Mouse (Mus musculus) hindbrain, embryonic 15.5 days (tissue): ENCODE measurements at regions not wholly inside any gene's neighbourhood (a gene's known extent, or its start where the extent isn't known, plus 50 kb on each side); places are given as distances from the start of the nearest gene placed in this dataset.

Source experiments
- ATAC-seq: fragments of 200-750 bp; cut with Nextera tagmentation; 2 replicates; pipeline ENCODE4 v1.8.0; 2017; ENCODE audit warnings: low read depth, moderate number of reproducible peaks, moderate TSS enrichment; ENCODE audit not compliant: low FRiP score
- H3K27ac ChIP-seq: fragments of 300-500 bp; sonication (generic); replicated peaks from 2 replicates; pipeline ENCODE4 v1.5.1; 2015; ENCODE audit warnings: mild to moderate bottlenecking, inconsistent platforms
- H3K27me3 ChIP-seq: fragments of 300-500 bp; sonication (generic); 2 replicates; pipeline ENCODE4 v1.6.1; 2015; ENCODE audit warnings: control low read depth, inconsistent platforms
- H3K36me3 ChIP-seq: fragments of 300-500 bp; sonication (generic); 2 replicates; pipeline ENCODE4 v1.6.1; 2015; ENCODE audit warnings: control low read depth, inconsistent platforms
- H3K4me1 ChIP-seq: fragments of 300-500 bp; sonication (generic); replicated peaks from 2 replicates; pipeline ENCODE4 v1.6.1; 2015; ENCODE audit warnings: control low read depth, inconsistent platforms
- H3K4me2 ChIP-seq: fragments of 300-500 bp; sonication (generic); 2 replicates; pipeline ENCODE4 v1.6.1; 2015; ENCODE audit warnings: moderate library complexity, mild to moderate bottlenecking, inconsistent platforms
- H3K4me3 ChIP-seq: fragments of 300-500 bp; sonication (generic); 2 replicates; pipeline ENCODE4 v1.5.1; 2015; ENCODE audit warnings: mild to moderate bottlenecking, inconsistent platforms
- H3K9ac ChIP-seq: fragments of 300-500 bp; sonication (generic); 2 replicates; pipeline ENCODE4 v1.6.1; 2015; ENCODE audit warnings: inconsistent platforms
- H3K9me3 ChIP-seq: fragments of 300-500 bp; sonication (generic); 2 replicates; pipeline ENCODE4 v1.6.1; 2016; ENCODE audit warnings: control low read depth, inconsistent platforms
- WGBS: fragments of 180-500 bp; shearing (Covaris S2); methylation state at CpG from one replicate; pipeline ENCODE4 v1.1.7; 2015; 5-methylcytosine and 5-hydroxymethylcytosine counted together

- Histone ChIP-seq H3K9me3 (no peaks in the 10 kb centered on the region), H3K4me3 (no peak overlapping the region), H3K4me2 (no peak overlapping the region), H3K36me3 (no peaks in the 10 kb centered on the region), H3K9ac (no peak overlapping the region), H3K4me1 (no peaks in the 10 kb centered on the region), H3K27ac (no peak overlapping the region), H3K27me3 (no peaks in the 10 kb centered on the region)
- 42% methylated on average over 1 of the region's 1 CpGs for WGBS
- ATAC-seq, result no peak
Measured at GRCm38 (mm10) chr14:110276192-110276591, 478.8 kb downstream of the Slitrk6 start.

GRCm38 (mm10) chr14:110271270-110271669 lies 483.7 kb downstream of the Slitrk6 start:
- Histone ChIP-seq H3K36me3 (no peaks in the 10 kb centered on the region), H3K9me3 (no peaks in the 10 kb centered on the region), H3K4me2 (no peak overlapping the region), H3K9ac (no peak overlapping the region), H3K27me3 (no peaks in the 10 kb centered on the region), H3K4me3 (no peak overlapping the region), H3K4me1 (no peaks in the 10 kb centered on the region), H3K27ac (no peak overlapping the region)
- WGBS, result 66% methylated on average over 2 of the region's 2 CpGs
- no peak for ATAC-seq

GRCm38 (mm10) chr14:110244466-110244865 lies 510.5 kb downstream of the Slitrk6 start:
- Histone ChIP-seq H3K27ac (no peak overlapping the region), H3K4me2 (no peak overlapping the region), H3K9me3 (no peaks in the 10 kb centered on the region), H3K9ac (no peak overlapping the region), H3K27me3 (no peaks in the 10 kb centered on the region), H3K4me1 (no peaks in the 10 kb centered on the region), H3K36me3 (no peaks in the 10 kb centered on the region), H3K4me3 (no peak overlapping the region)
- ATAC-seq, result no peak
- WGBS, result 83% methylated on average over 1 of the region's 1 CpGs

- Histone ChIP-seq H3K4me1 (no peaks in the 10 kb centered on the region), H3K27me3 (no peaks in the 10 kb centered on the region), H3K4me3 (no peak overlapping the region), H3K36me3 (no peaks in the 10 kb centered on the region), H3K9ac (no peak overlapping the region), H3K9me3 (no peaks in the 10 kb centered on the region), H3K27ac (no peak overlapping the region), H3K4me2 (no peak overlapping the region)
- ATAC-seq, result no peak
- 91% methylated on average over 2 of the region's 2 CpGs for WGBS
Measured at GRCm38 (mm10) chr14:110243549-110243948, 511.4 kb downstream of the Slitrk6 start.

GRCm38 (mm10) chr14:110238800-110239199 lies 516.1 kb downstream of the Slitrk6 start:
- Histone ChIP-seq H3K4me3 (no peak overlapping the region), H3K9ac (no peak overlapping the region), H3K27me3 (no peaks in the 10 kb centered on the region), H3K27ac (no peak overlapping the region), H3K36me3 (no peaks in the 10 kb centered on the region), H3K4me2 (no peak overlapping the region), H3K4me1 (no peaks in the 10 kb centered on the region), H3K9me3 (no peaks in the 10 kb centered on the region)
- 31% methylated on average over 2 of the region's 2 CpGs for WGBS
- no peak for ATAC-seq

GRCm38 (mm10) chr14:110224678-110225446 lies 530.1 kb downstream of the Slitrk6 start:
- H3K4me3 ChIP-seq, result no peak overlapping the region
- WGBS, result 86% methylated on average over 6 of the region's 6 CpGs
- H3K4me1 ChIP-seq, result no peaks in the 10 kb centered on the region
- H3K27me3 ChIP-seq, result no peaks in the 10 kb centered on the region
- H3K27ac ChIP-seq, result no peak overlapping the region
- no peak overlapping the region for H3K9ac ChIP-seq
- H3K9me3 ChIP-seq, result no peaks in the 10 kb centered on the region
- H3K36me3 ChIP-seq, result no peaks in the 10 kb centered on the region
- no peak for ATAC-seq
- H3K4me2 ChIP-seq, result no peak overlapping the region

GRCm38 (mm10) chr14:110190987-110191607 lies 563.9 kb downstream of the Slitrk6 start:
- 76% methylated on average over 2 of the region's 2 CpGs for WGBS
- no peaks in the 10 kb centered on the region for H3K36me3 ChIP-seq
- no peaks in the 10 kb centered on the region for H3K9me3 ChIP-seq
- no peaks in the 10 kb centered on the region for H3K4me1 ChIP-seq
- no peaks in the 10 kb centered on the region for H3K27me3 ChIP-seq
- no peak for ATAC-seq
- H3K4me3 ChIP-seq, result no peak overlapping the region
- H3K9ac ChIP-seq, result no peak overlapping the region
- H3K27ac ChIP-seq, result no peak overlapping the region
- no peak overlapping the region for H3K4me2 ChIP-seq

GRCm38 (mm10) chr14:110190471-110190870 lies 564.5 kb downstream of the Slitrk6 start:
- H3K4me1 ChIP-seq, result no peaks in the 10 kb centered on the region
- no peak overlapping the region for H3K27ac ChIP-seq
- no peaks in the 10 kb centered on the region for H3K27me3 ChIP-seq
- H3K9ac ChIP-seq, result no peak overlapping the region
- 82% methylated on average over 3 of the region's 3 CpGs for WGBS
- no peak overlapping the region for H3K4me3 ChIP-seq
- no peaks in the 10 kb centered on the region for H3K36me3 ChIP-seq
- ATAC-seq, result no peak
- no peak overlapping the region for H3K4me2 ChIP-seq
- no peaks in the 10 kb centered on the region for H3K9me3 ChIP-seq

- no peak for ATAC-seq
- H3K4me2 ChIP-seq, result no peak overlapping the region
- no peak overlapping the region for H3K4me3 ChIP-seq
- H3K9me3 ChIP-seq, result no peaks in the 10 kb centered on the region
- H3K27me3 ChIP-seq, result no peaks in the 10 kb centered on the region
- H3K27ac ChIP-seq, result no peak overlapping the region
- no peak overlapping the region for H3K9ac ChIP-seq
- no peaks in the 10 kb centered on the region for H3K4me1 ChIP-seq
- no peaks in the 10 kb centered on the region for H3K36me3 ChIP-seq
Measured at GRCm38 (mm10) chr14:110179166-110179565, 575.8 kb downstream of the Slitrk6 start.

GRCm38 (mm10) chr14:110171162-110172117 lies 583.5 kb downstream of the Slitrk6 start:
- WGBS, result 80% methylated on average over 3 of the region's 3 CpGs
- Histone ChIP-seq H3K4me2 (no peak overlapping the region), H3K9ac (no peak overlapping the region), H3K36me3 (no peaks in the 10 kb centered on the region), H3K27ac (no peak overlapping the region), H3K4me3 (no peak overlapping the region), H3K4me1 (no peaks in the 10 kb centered on the region), H3K27me3 (no peaks in the 10 kb centered on the region), H3K9me3 (no peaks in the 10 kb centered on the region)
- ATAC-seq, result no peak

- ATAC-seq, result no peak
- WGBS, result 19% methylated on average over 5 of the region's 5 CpGs
- H3K27ac ChIP-seq, result no peak overlapping the region
- H3K4me1 ChIP-seq, result no peaks in the 10 kb centered on the region
- H3K9ac ChIP-seq, result no peak overlapping the region
- H3K27me3 ChIP-seq, result no peaks in the 10 kb centered on the region
- no peak overlapping the region for H3K4me2 ChIP-seq
- no peaks in the 10 kb centered on the region for H3K36me3 ChIP-seq
- H3K9me3 ChIP-seq, result no peaks in the 10 kb centered on the region
- H3K4me3 ChIP-seq, result no peak overlapping the region
Measured at GRCm38 (mm10) chr14:110168632-110169031, 586.3 kb downstream of the Slitrk6 start.

- Histone ChIP-seq H3K27ac (no peak overlapping the region), H3K4me3 (no peak overlapping the region), H3K9me3 (no peaks in the 10 kb centered on the region), H3K4me1 (no peaks in the 10 kb centered on the region), H3K27me3 (no peaks in the 10 kb centered on the region), H3K9ac (no peak overlapping the region), H3K36me3 (no peaks in the 10 kb centered on the region), H3K4me2 (no peak overlapping the region)
- no peak for ATAC-seq
- 75% methylated on average over 5 of the region's 5 CpGs for WGBS
Measured at GRCm38 (mm10) chr14:110128265-110128664, 626.7 kb downstream of the Slitrk6 start.
